Mouse (Mus musculus) midbrain, embryonic 11.5 days (tissue): Measurements from ENCODE around the gene Sav1. TPM values are rescaled to one million over a fixed set of nuclear protein-coding genes. Genes with fewer than 3 reads are reported as not detected.

Source experiments
- ATAC-seq: fragments of 200-750 bp; cut with Nextera tagmentation; 2 replicates; pipeline ENCODE4 v1.8.0; 2017; ENCODE audit warnings: moderate TSS enrichment, moderate library complexity; ENCODE audit not compliant: low FRiP score
- DNase-seq: peaks from one replicate; pipeline ENCODE4 v3.0.0; 2015; ENCODE audit warnings: low spot score; ENCODE audit errors: missing footprints
- H3K27ac ChIP-seq: fragments of 300-500 bp; sonication (generic); 2 replicates; pipeline ENCODE4 v1.5.1; 2014; ENCODE audit warnings: low read depth, low read length
- H3K27me3 ChIP-seq: fragments of 300-500 bp; sonication (generic); 2 replicates; pipeline ENCODE4 v1.6.1; 2014; ENCODE audit warnings: mild to moderate bottlenecking, low read length, moderate library complexity, mixed read lengths; ENCODE audit not compliant: control insufficient read depth, insufficient read depth
- H3K36me3 ChIP-seq: fragments of 300-500 bp; sonication (generic); 2 replicates; pipeline ENCODE4 v1.6.1; 2014; ENCODE audit warnings: mild to moderate bottlenecking, low read length, moderate library complexity, mixed read lengths; ENCODE audit not compliant: control insufficient read depth, insufficient read depth
- H3K4me1 ChIP-seq: fragments of 300-500 bp; sonication (generic); 2 replicates; pipeline ENCODE4 v1.6.1; 2014; ENCODE audit warnings: low read length; ENCODE audit not compliant: control insufficient read depth, insufficient read depth
- H3K4me2 ChIP-seq: fragments of 300-500 bp; sonication (generic); 2 replicates; pipeline ENCODE4 v1.6.1; 2014; ENCODE audit warnings: mild to moderate bottlenecking, moderate library complexity
- H3K4me3 ChIP-seq: fragments of 300-500 bp; sonication (generic); 2 replicates; pipeline ENCODE4 v1.5.1; 2014; ENCODE audit warnings: low read depth, low read length
- H3K9ac ChIP-seq: fragments of 300-500 bp; sonication (generic); 2 replicates; pipeline ENCODE4 v1.6.1; 2014; ENCODE audit warnings: low read length
- H3K9me3 ChIP-seq: fragments of 300-500 bp; sonication (generic); 2 replicates; pipeline ENCODE4 v1.6.1; 2016; ENCODE audit warnings: low read length; ENCODE audit not compliant: control insufficient read depth
- WGBS: fragments of 180-500 bp; shearing (Covaris S2); extraction: QIAGEN DNeasy Blood & Tissue Kit; methylation state at CpG from one replicate; pipeline ENCODE4 v1.1.7; 2014; 5-methylcytosine and 5-hydroxymethylcytosine counted together
- polyA plus RNA-seq: library from polyadenylated mRNA; unstranded; fragments of >200 nt; fragmentation: Nextera tagmentation; extraction: Ambion mirVana; gene quantifications from 2 replicates; pipeline ENCODE4 v1.2.1, GENCODE M21; 2014

Sav1 gene
- polyA plus RNA-seq, 1 experiment from 2014 or later, result 8.0 TPM

DNA sequence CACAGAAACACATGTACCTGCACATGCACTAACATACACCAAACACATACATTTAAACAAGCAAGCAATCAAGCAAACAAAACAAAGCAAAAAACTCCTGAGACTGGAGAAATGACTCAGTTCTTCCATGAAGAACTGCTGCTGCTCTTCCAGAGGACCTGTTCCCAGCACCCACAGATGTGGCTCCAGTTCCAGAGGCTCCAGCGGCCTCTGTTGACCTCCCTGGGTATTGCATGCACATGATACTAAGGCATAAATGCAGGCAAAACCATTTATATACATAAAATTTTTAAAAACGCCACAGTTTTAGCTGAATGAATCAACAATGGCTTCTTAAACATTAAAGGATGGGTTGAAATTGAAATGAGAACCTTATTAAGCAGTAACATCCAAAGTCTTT, 47.5 kb downstream of the Sav1 start:
- Histone ChIP-seq H3K9ac (no peak overlapping the region), H3K9me3 (0 out of 2 replicates have a peak, but pooled peaks cover 3% of the 10 kb centered on the region), H3K4me1 (0 out of 2 replicates have a peak, but pooled peaks cover 3% of the 10 kb centered on the region), H3K4me2 (no peak overlapping the region), H3K27me3 (no peaks in the 10 kb centered on the region), H3K4me3 (no peak overlapping the region), H3K27ac (no peak overlapping the region), H3K36me3 (peaks cover 5% of the 10 kb centered on the region; the same call in 1 of the 2 replicates)
- DNase-seq (no peak), ATAC-seq (no peak)
- 51% methylated on average over 2 of the region's 2 CpGs for WGBS

DNA sequence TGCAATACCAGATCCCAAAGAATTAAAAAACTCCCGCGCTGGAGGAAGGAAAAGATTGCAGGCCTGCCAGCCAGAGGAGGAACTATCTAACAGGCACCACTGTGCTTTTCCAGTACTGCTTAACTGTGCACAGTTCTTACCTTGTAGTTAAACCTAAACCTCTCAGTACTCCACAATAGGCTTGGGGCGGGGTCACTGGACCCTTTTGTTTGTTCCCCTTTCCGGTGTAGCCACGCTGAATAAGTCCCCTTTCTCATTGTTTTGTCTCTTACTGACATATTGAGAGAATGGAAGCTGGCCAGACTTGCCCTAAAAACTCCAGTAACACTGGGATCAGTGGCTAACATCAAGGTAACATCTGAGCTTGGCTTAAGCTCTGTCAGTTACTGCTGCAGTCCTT, 49.1 kb downstream of the Sav1 start:
- Histone ChIP-seq H3K9me3 (0 out of 2 replicates have a peak, but pooled peaks cover 3% of the 10 kb centered on the region), H3K27me3 (no peaks in the 10 kb centered on the region), H3K4me3 (no peak overlapping the region), H3K4me1 (0 out of 2 replicates have a peak, but pooled peaks cover 3% of the 10 kb centered on the region), H3K27ac (no peak overlapping the region), H3K36me3 (peaks cover 5% of the 10 kb centered on the region; the same call in 1 of the 2 replicates), H3K9ac (no peak overlapping the region), H3K4me2 (no peak overlapping the region)
- no peak for ATAC-seq
- 55% methylated on average over 5 of the region's 5 CpGs for WGBS
- no peak for DNase-seq

DNA sequence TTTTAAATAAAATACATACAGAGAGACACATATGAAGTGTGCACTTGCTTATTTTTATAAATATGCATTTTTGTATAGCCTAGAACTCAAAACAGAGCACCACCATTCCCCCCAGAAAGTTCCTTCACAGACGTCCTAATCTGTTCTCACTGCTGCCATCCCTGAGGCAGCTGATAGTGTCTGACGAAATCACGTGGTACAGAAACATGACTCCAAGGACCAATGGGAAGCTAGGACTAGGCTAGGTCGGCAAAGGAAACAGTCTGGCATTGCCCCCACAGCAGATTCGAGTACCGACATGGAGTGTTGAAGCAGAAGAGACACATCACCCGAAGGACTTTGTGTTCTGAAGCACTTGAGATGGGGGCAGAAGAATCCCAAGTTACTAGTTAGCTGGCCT, 60.1 kb downstream of the Sav1 start:
- Histone ChIP-seq H3K36me3 (no peaks in the 10 kb centered on the region), H3K27me3 (no peaks in the 10 kb centered on the region), H3K4me3 (no peak overlapping the region), H3K9me3 (no peaks in the 10 kb centered on the region), H3K4me2 (no peak overlapping the region), H3K9ac (no peak overlapping the region), H3K4me1 (no peaks in the 10 kb centered on the region), H3K27ac (no peak overlapping the region)
- 56% methylated on average over 7 of the region's 7 CpGs for WGBS
- ATAC-seq, result no peak
- DNase-seq, result no peak

DNA sequence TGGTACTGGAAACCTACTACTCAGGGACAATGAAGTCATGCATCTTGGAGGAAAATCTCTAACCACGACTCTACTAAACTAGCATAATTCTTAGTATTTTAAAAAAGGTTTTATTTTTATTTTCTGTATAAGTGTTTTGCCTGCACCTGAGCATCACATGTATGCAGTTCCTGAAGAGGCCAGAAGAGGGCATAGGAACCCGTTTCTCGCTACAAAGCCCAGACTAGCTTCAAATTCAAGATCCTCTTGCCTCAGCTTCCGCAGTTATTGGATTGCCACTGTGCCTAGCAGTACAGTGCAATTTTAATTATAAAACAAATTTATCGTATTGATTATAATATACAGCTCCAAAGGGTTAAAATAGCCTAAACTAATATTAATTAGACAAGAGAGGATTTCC, 62.8 kb downstream of the Sav1 start:
- no peak for DNase-seq
- no peak overlapping the region for H3K4me3 ChIP-seq
- H3K9ac ChIP-seq, result no peak overlapping the region
- H3K4me2 ChIP-seq, result no peak overlapping the region
- no peaks in the 10 kb centered on the region for H3K36me3 ChIP-seq
- H3K4me1 ChIP-seq, result no peaks in the 10 kb centered on the region
- ATAC-seq, result no peak
- no peaks in the 10 kb centered on the region for H3K9me3 ChIP-seq
- no peaks in the 10 kb centered on the region for H3K27me3 ChIP-seq
- WGBS, result 14% methylated on average over 5 of the region's 5 CpGs
- no peak overlapping the region for H3K27ac ChIP-seq

DNA sequence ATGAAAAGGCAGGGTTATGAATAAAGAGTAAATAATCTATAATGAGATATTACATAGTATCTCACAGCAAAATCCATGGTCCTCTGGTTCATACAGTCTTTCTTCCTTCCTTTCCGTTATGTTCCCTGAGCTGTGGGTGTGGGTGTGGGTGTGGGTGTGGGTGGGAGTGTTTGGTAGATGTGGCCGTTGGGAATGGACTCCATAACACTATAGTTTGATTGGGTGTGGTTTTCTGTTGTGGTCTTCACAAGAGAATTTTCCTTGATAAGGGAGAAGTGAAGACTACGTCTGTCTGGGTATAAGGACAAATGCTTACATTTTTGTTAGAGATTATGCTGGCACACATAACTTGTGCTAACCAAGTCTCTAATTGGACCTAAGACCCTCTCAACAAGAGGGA, 63.2 kb downstream of the Sav1 start:
- H3K27ac ChIP-seq, result no peak overlapping the region
- no peak for ATAC-seq
- H3K36me3 ChIP-seq, result no peaks in the 10 kb centered on the region
- H3K4me1 ChIP-seq, result no peaks in the 10 kb centered on the region
- DNase-seq, result no peak
- no peaks in the 10 kb centered on the region for H3K9me3 ChIP-seq
- no peak overlapping the region for H3K4me3 ChIP-seq
- H3K9ac ChIP-seq, result no peak overlapping the region
- WGBS, result 67% methylated on average over 3 of the region's 3 CpGs
- H3K27me3 ChIP-seq, result no peaks in the 10 kb centered on the region
- H3K4me2 ChIP-seq, result no peak overlapping the region

DNA sequence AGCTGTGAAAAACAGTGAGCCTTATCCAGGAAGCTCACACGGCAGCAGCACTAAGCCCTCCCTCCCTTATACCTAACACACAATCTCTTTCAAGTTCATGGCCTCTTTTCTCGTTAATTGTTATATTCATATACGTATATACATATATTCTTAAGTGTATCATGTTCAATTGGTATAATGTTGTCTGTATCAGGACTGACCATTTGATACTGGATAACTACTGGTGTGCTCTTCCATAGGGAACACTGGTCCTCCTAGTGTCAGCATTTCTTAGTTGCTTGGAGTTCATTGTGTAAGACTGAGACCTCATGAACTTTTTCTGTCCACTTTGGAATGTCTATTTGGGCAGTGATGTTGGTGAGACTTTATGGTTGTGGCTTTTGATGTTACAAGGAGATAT, 63.7 kb downstream of the Sav1 start:
- Histone ChIP-seq H3K9me3 (no peaks in the 10 kb centered on the region), H3K9ac (no peak overlapping the region), H3K4me3 (no peak overlapping the region), H3K4me2 (no peak overlapping the region), H3K27ac (no peak overlapping the region), H3K4me1 (no peaks in the 10 kb centered on the region), H3K36me3 (no peaks in the 10 kb centered on the region), H3K27me3 (no peaks in the 10 kb centered on the region)
- DNase-seq, result no peak
- ATAC-seq, result no peak
- WGBS, result 85% methylated on average over 3 of the region's 3 CpGs

DNA sequence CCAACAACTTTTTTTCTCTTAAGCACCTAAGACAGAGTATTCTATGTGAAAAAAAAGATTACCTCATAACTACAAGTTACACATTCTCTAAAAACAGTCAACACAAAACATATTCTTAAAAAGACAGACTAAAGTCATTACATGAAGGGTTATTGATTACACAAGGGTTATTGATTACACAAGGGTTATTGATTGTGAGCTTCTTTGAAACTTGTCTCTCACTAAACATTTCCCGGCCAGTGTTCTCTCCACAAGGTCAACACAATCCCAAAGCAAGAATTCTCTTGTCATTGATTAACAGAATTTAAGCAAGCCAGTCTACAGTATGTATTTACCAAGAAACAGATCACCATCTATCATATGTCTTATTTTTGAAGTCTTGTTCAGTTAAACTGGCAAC, 64.7 kb downstream of the Sav1 start:
- Histone ChIP-seq H3K4me2 (no peak overlapping the region), H3K36me3 (no peaks in the 10 kb centered on the region), H3K4me1 (no peaks in the 10 kb centered on the region), H3K4me3 (no peak overlapping the region), H3K9me3 (no peaks in the 10 kb centered on the region), H3K27me3 (no peaks in the 10 kb centered on the region), H3K9ac (no peak overlapping the region), H3K27ac (no peak overlapping the region)
- DNase-seq, result no peak
- no peak for ATAC-seq
- WGBS, result 77% methylated on average over 1 of the region's 1 CpGs

DNA sequence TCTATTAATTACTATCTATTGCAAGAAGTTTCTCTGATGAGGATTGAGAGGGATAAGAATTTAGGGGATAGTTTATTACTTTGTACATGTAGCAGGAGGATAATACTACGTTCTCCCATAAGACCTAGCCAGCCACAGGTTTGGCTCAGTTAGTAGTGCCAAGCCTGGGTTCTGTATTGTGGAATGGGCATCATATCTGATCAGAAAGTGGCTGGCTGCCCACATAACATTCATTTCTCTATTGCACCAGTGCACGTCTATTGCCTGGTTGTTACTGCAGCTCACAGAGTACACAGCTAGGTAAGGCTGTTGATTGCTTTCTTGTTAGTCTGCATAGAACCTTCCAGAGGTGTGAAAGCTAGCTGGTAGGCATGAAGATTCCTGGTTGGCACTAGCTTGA, 68.9 kb downstream of the Sav1 start:
- H3K4me1 ChIP-seq, result no peaks in the 10 kb centered on the region
- DNase-seq, result no peak
- no peak for ATAC-seq
- H3K27me3 ChIP-seq, result no peaks in the 10 kb centered on the region
- no peak overlapping the region for H3K4me2 ChIP-seq
- no peak overlapping the region for H3K9ac ChIP-seq
- no peaks in the 10 kb centered on the region for H3K9me3 ChIP-seq
- H3K4me3 ChIP-seq, result no peak overlapping the region
- H3K27ac ChIP-seq, result no peak overlapping the region
- 84% methylated on average over 2 of the region's 2 CpGs for WGBS
- H3K36me3 ChIP-seq, result no peaks in the 10 kb centered on the region
